19 mouse cellular contexts compared by ENCODE assay signal in genomic region chr11:82837192-82837591, GRCm38 (mm10). TPM values are rescaled to one million over a fixed set of nuclear protein-coding genes. Genes with fewer than 3 reads are reported as not detected.
DNase-seq lines count a peak whose midpoint lies in the region; ATAC-seq and TF ChIP-seq lines count a peak whose summit lies in the region.
"Had no signal": no experiment of that assay in that cellular context is flagged by ENCODE, and none has a peak within 500 bp of the region (broad histone marks: within the 10 kb centered on the region; RNA-seq: fewer than 3 reads in every experiment).

No protein-coding gene starts in this region.

- H3K9me3 ChIP-seq in limb, embryonic 11.5 days (ENCODE audit: control insufficient read depth, low read length): no peaks in the 10 kb centered on the region
- H3K9me3 ChIP-seq in limb, embryonic 10.5 days (replicated peaks): no peaks in the 10 kb centered on the region
- H3K9me3 ChIP-seq in stomach, embryonic 14.5 days (ENCODE audit: control insufficient read depth, low read depth, low read length): no peaks in the 10 kb centered on the region
- no peaks in the 10 kb centered on the region for H3K9me3 ChIP-seq in stomach, postnatal 0 days (ENCODE audit: control insufficient read depth, low read length)
- H3K9me3 ChIP-seq: heart, embryonic 15.5 days; hindbrain, embryonic 12.5 days; limb, embryonic 15.5 days; lung, embryonic 15.5 days had no signal

- TF ChIP-seq CTCF in stomach, postnatal 0 days (IDR thresholded peaks at IDR 0.05; ENCODE audit: low read depth): no peak

- 0 out of 2 replicates have a peak overlapping the region, but pooled peaks have one; percentile 12 for H3K27ac ChIP-seq in limb, embryonic 11.5 days (replicated peaks; ENCODE audit: low read depth, low read length)
- no peak overlapping the region for H3K27ac ChIP-seq in limb, embryonic 10.5 days
- H3K27ac ChIP-seq in stomach, embryonic 14.5 days (ENCODE audit: low read length): no peak overlapping the region
- H3K27ac ChIP-seq in stomach, postnatal 0 days (replicated peaks): no peak overlapping the region
- H3K27ac ChIP-seq: heart, embryonic 15.5 days; hindbrain, embryonic 12.5 days; limb, embryonic 15.5 days; lung, embryonic 15.5 days; macrophage had no signal

- TF ChIP-seq EP300 in stomach, postnatal 0 days (optimal IDR thresholded peaks at IDR 0.05): no peak

- H3K4me3 ChIP-seq in limb, embryonic 11.5 days (ENCODE audit: low read depth, low read length): no peak overlapping the region
- no peak overlapping the region for H3K4me3 ChIP-seq in limb, embryonic 10.5 days
- H3K4me3 ChIP-seq in stomach, embryonic 14.5 days (ENCODE audit: low read depth, low read length): no peak overlapping the region
- H3K4me3 ChIP-seq in stomach, postnatal 0 days (ENCODE audit: low read depth, low read length): no peak overlapping the region
- H3K4me3 ChIP-seq: heart, embryonic 15.5 days; hindbrain, embryonic 12.5 days; limb, embryonic 15.5 days; lung, embryonic 15.5 days had no signal

- H3K36me3 ChIP-seq in limb, embryonic 11.5 days (ENCODE audit: control insufficient read depth, insufficient read depth, low read length): no peaks in the 10 kb centered on the region
- no peaks in the 10 kb centered on the region for H3K36me3 ChIP-seq in limb, embryonic 10.5 days
- no peaks in the 10 kb centered on the region for H3K36me3 ChIP-seq in stomach, embryonic 14.5 days (ENCODE audit: control insufficient read depth, insufficient read depth, low read length)
- H3K36me3 ChIP-seq in stomach, postnatal 0 days (ENCODE audit: control insufficient read depth, insufficient read depth, low read length): no peaks in the 10 kb centered on the region
- H3K36me3 ChIP-seq: heart, embryonic 15.5 days; hindbrain, embryonic 12.5 days; limb, embryonic 15.5 days; lung, embryonic 15.5 days had no signal

- no peaks in the 10 kb centered on the region for H3K27me3 ChIP-seq in limb, embryonic 11.5 days (ENCODE audit: control insufficient read depth, insufficient read depth, low read length)
- H3K27me3 ChIP-seq in limb, embryonic 10.5 days (ENCODE audit: low read depth, poor library complexity, severe bottlenecking): no peaks in the 10 kb centered on the region
- H3K27me3 ChIP-seq in stomach, embryonic 14.5 days (ENCODE audit: control insufficient read depth, insufficient read depth, low read length): no peaks in the 10 kb centered on the region
- H3K27me3 ChIP-seq in stomach, postnatal 0 days (ENCODE audit: control insufficient read depth, insufficient read depth, low read length): no peaks in the 10 kb centered on the region
- H3K27me3 ChIP-seq: heart, embryonic 15.5 days; hindbrain, embryonic 12.5 days; limb, embryonic 15.5 days; lung, embryonic 15.5 days had no signal

- H3K4me2 ChIP-seq in limb, embryonic 11.5 days (ENCODE audit: low read depth, severe bottlenecking): no peak overlapping the region
- H3K4me2 ChIP-seq in stomach, embryonic 14.5 days (replicated peaks; ENCODE audit: low read depth, low read length): no peak overlapping the region
- no peak overlapping the region for H3K4me2 ChIP-seq in stomach, postnatal 0 days (replicated peaks; ENCODE audit: low read depth)
- H3K4me2 ChIP-seq: heart, embryonic 15.5 days; hindbrain, embryonic 12.5 days; limb, embryonic 15.5 days; lung, embryonic 15.5 days had no signal

- WGBS in limb, embryonic 11.5 days: 37% methylated on average over 7 of the region's 7 CpGs
- 58% methylated on average over 7 of the region's 7 CpGs for WGBS in limb, embryonic 10.5 days
- WGBS in stomach, embryonic 14.5 days: 62% methylated on average over 7 of the region's 7 CpGs
- 53% methylated on average over 7 of the region's 7 CpGs for WGBS in stomach, postnatal 0 days

- peak; percentile 95 for DNase-seq in heart, adult 11 months
- DNase-seq in heart, postnatal 4 days: no peak
- no peak for DNase-seq in limb, embryonic 11.5 days (ENCODE audit: low spot score)
- no peak for DNase-seq in limb, embryonic 10.5 days (ENCODE audit: low spot score)
- DNase-seq in stomach, postnatal 0 days (ENCODE audit: low spot score): no peak
- no peak for DNase-seq in urinary bladder, postnatal 4 days (ENCODE audit: low spot score in 2 of 2)
- DNase-seq: cerebellum, adult 11 months; kidney, postnatal 25 days; layer of hippocampus, adult 9-11 months; right cerebral cortex, postnatal 25 days; thymus, postnatal 25 days had no signal

- 0 out of 2 replicates have a peak, but pooled peaks cover 2% of the 10 kb centered on the region for H3K4me1 ChIP-seq in limb, embryonic 11.5 days (ENCODE audit: control insufficient read depth, insufficient read depth, low read length)
- H3K4me1 ChIP-seq in limb, embryonic 10.5 days: peaks cover 37% of the 10 kb centered on the region
- no peaks in the 10 kb centered on the region for H3K4me1 ChIP-seq in stomach, embryonic 14.5 days (ENCODE audit: control insufficient read depth, insufficient read depth, low read length)
- H3K4me1 ChIP-seq in stomach, postnatal 0 days (replicated peaks; ENCODE audit: control insufficient read depth, insufficient read depth): peaks cover 2% of the 10 kb centered on the region; the same call in 1 of the 2 replicates
- H3K4me1 ChIP-seq: heart, embryonic 15.5 days; lung, embryonic 15.5 days had no signal

- no peak for ATAC-seq in limb, embryonic 11.5 days (ENCODE audit: insufficient number of reproducible peaks, low FRiP score, low TSS enrichment, low read depth)
- 0 out of 2 replicates have a peak, but pooled peaks have one; percentile 23 for ATAC-seq in stomach, embryonic 14.5 days (ENCODE audit: insufficient number of reproducible peaks, insufficient read depth, low FRiP score, low read depth)
- ATAC-seq in stomach, postnatal 0 days (ENCODE audit: low FRiP score, low TSS enrichment): no peak
- ATAC-seq: inflammation-experienced regulatory T-cells, adult 6 months had no signal

- H3K9ac ChIP-seq in limb, embryonic 11.5 days (ENCODE audit: low read length): no peak overlapping the region
- no peak overlapping the region for H3K9ac ChIP-seq in stomach, embryonic 14.5 days (replicated peaks; ENCODE audit: low read depth, low read length)
- H3K9ac ChIP-seq in stomach, postnatal 0 days (ENCODE audit: low read length): no peak overlapping the region
- H3K9ac ChIP-seq: heart, embryonic 15.5 days; hindbrain, embryonic 12.5 days; limb, embryonic 15.5 days; lung, embryonic 15.5 days had no signal

RNA-seq across cellular contexts. Expression of gene Rffl, which starts 33.8 kb away (rescaled TPM):
- 1 to 10 TPM; 3.6 to 4.4 TPM for total RNA-seq in heart, postnatal 4 days (2021)
- polyA plus RNA-seq in limb, embryonic 11.5 days (2014; fragmentation: Nextera tagmentation; extraction: Ambion mirVana): 11.4 and 12.7 TPM in 2 replicates
- polyA plus RNA-seq in limb, embryonic 10.5 days (2016; fragmentation: Nextera tagmentation; extraction: Ambion mirVana): 8.6 and 10.6 TPM in 2 replicates
- 17.9 and 19.5 TPM in 2 replicates for polyA plus RNA-seq in stomach, embryonic 14.5 days (2014; fragmentation: Nextera tagmentation; extraction: Ambion mirVana)
- polyA plus RNA-seq in stomach, postnatal 0 days (2015; fragmentation: Nextera tagmentation; extraction: Ambion mirVana): 16.4 and 17.1 TPM in 2 replicates

RNA-seq across cellular contexts. Expression of gene Rad51d, which starts 53.2 kb away (rescaled TPM):
- total RNA-seq in heart, postnatal 4 days (2021): 10 to 100 TPM; 10.2 to 11.0 TPM
- 12.8 and 13.1 TPM in 2 replicates for polyA plus RNA-seq in limb, embryonic 11.5 days (2014; fragmentation: Nextera tagmentation; extraction: Ambion mirVana)
- 12.8 and 13.7 TPM in 2 replicates for polyA plus RNA-seq in limb, embryonic 10.5 days (2016; fragmentation: Nextera tagmentation; extraction: Ambion mirVana)
- 14.1 and 14.4 TPM in 2 replicates for polyA plus RNA-seq in stomach, embryonic 14.5 days (2014; fragmentation: Nextera tagmentation; extraction: Ambion mirVana)
- 8.3 and 9.7 TPM in 2 replicates for polyA plus RNA-seq in stomach, postnatal 0 days (2015; fragmentation: Nextera tagmentation; extraction: Ambion mirVana)

RNA-seq across cellular contexts. Expression of gene Fndc8, which starts 54.7 kb away (rescaled TPM):
- total RNA-seq in heart, postnatal 4 days (2021): under 1 TPM; 0.12 to 0.16 TPM
- polyA plus RNA-seq in limb, embryonic 11.5 days (2014; fragmentation: Nextera tagmentation; extraction: Ambion mirVana): 0.15 and 0.20 TPM in 2 replicates
- polyA plus RNA-seq in limb, embryonic 10.5 days (2016; fragmentation: Nextera tagmentation; extraction: Ambion mirVana): 0.18 and 0.35 TPM in 2 replicates
- polyA plus RNA-seq in stomach, embryonic 14.5 days (2014; fragmentation: Nextera tagmentation; extraction: Ambion mirVana): 0.12 and 0.34 TPM in 2 replicates
- polyA plus RNA-seq in stomach, postnatal 0 days (2015; fragmentation: Nextera tagmentation; extraction: Ambion mirVana): 0.08 TPM in 1 of 2 replicates, not detected in the other
- total RNA-seq: midbrain, postnatal 0 days had no signal
- polyA plus RNA-seq: inflammation-experienced regulatory T-cells, adult 6 months; macrophage had no signal

RNA-seq across cellular contexts. Expression of gene Lig3, which starts 56.3 kb away (rescaled TPM):
- 10 to 100 TPM; 24.6 to 25.8 TPM for total RNA-seq in heart, postnatal 4 days (2021)
- polyA plus RNA-seq in limb, embryonic 11.5 days (2014; fragmentation: Nextera tagmentation; extraction: Ambion mirVana): 44.7 and 49.6 TPM in 2 replicates
- 46.8 and 47.1 TPM in 2 replicates for polyA plus RNA-seq in limb, embryonic 10.5 days (2016; fragmentation: Nextera tagmentation; extraction: Ambion mirVana)
- polyA plus RNA-seq in stomach, embryonic 14.5 days (2014; fragmentation: Nextera tagmentation; extraction: Ambion mirVana): 34.9 and 43.4 TPM in 2 replicates
- polyA plus RNA-seq in stomach, postnatal 0 days (2015; fragmentation: Nextera tagmentation; extraction: Ambion mirVana): 13.4 and 13.7 TPM in 2 replicates
